Mouse (Mus musculus): ENCODE data around the gene Rapgef2.

The Rapgef2 gene

DNA sequence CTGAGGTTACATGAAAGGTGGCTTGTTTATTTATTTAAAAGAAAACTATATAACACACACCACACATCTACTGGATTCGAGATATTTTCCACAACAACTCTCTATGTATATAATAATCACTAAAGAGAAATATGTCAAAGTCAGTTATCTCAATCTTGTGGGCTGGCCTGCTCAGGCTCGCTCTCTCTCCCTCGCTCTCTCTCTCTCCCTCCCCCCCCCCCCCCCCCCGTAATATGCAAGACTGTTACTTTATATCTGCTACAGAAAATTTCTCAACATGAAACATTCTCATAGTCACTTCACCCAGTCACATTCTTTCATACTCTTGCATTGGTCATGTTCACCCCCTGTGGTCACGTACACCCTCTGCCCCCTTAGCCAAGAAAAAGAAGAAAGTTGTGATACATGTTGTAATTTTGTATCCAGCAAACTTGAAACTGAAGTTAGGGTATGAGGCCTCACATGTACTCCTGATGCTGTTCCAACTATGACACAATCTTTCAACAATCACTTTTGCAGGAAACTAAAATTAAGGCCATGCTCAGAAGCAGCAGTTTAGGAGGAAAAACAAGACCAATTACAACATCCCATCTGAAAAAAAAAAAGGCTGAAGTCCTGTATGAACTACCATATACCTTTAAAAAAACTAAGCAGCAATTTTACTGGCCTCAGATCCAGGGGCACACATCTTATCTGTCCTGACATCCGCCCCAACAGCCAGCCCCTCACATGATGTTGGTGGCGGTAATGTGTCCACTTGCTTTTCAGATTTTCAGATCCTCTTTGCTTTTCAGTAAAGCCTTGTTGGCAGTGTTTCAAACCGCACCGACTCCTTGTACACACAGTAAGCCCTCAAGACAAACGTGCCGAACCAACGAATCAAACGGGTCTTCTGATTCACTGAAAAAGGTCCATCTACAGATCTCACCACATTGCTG, 52.6 kb downstream of the Rapgef2 start:
- 66% methylated on average over 13 of the region's 13 CpGs for WGBS

DNA sequence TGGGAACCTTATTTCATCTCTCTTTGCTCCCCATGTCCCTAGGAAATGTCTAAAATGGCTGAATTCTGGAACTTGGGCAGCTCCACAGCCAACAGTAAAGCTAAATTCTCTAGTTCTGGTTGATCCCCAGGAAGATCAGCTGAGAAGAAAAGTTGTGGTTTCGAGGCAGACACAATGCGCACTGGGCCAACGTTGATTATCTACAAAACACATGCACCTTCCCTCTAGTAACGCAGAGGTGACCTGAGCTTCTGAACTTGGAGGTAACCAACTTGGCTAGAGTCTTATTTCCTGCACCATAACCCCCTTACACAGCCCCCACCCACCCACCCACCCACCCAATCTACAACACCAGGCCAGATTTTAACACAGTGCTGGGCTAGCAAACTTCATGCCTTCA, 55.6 kb downstream of the Rapgef2 start:
- WGBS = 98% methylated on average over 4 of the region's 4 CpGs

DNA sequence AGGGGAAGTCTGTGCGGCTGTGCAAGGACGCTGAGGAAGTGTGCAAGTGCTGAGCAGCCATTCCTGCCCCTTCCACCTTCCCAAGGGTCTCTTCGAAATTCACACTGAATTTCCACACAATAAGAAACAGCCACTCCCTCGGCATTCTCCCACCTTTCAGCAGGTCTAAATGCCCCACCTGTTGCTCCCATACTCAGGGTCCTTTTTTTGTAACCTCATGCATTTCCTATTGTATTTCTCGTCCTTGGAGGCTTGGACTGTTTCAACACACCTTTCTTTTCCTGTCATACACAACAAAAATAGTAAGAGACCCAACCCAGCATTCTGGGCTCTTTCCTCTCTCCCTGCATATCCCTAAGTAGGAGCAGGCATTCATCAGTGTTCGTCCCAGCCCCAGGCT, 56.8 kb downstream of the Rapgef2 start:
- WGBS = 65% methylated on average over 6 of the region's 6 CpGs

DNA sequence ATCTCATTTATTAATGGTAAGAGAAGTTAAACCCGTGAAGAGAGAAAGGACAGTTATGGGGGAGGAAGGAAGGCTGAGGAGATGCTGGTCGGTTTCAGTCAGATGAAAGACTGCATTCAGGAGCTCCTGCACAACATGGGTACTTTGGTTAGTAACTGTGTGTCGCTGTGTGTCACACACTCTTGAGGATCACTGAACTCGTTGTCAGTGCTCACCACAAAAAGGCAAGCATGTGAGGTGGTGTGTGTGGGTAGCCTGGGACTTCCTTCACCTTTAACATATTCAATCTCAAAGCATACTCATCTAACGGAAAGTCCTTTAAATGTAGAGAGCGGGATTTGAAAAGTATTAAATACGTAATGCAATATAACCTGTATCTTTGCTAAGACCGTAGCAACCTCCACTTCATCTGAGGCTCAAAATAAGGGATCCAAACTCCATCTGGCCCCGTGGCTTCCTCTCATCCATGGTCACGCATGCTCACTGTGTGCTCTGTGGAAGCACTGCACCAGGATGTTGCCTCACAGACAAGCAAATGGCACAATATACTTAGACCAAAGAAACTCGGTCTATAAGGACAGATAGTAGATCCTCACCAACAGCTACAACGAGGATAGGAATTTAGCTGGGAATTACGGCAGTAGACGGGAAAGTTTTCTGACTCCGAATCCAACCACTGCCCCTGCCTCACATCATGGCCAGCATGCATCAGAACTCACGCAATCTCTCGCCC, 58.8 kb downstream of the Rapgef2 start:
- 79% methylated on average over 17 of the region's 17 CpGs for WGBS

DNA sequence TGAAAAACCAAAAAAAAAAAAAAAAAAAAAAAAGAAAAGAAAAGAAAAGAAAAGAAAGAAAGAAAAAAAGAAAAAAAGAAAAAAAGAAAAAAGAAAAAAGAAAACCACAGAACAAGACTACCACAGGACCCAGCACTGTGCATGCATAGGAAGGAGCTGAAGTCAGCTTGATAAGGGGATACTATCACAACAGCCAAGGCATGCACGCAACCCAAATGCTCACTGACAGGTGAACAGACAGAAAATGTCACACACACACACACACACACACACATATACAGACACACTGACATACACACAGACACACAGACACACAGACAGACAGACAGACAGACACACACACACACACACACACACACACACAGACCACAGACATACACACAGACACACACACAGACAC, 59.5 kb downstream of the Rapgef2 start:
- 95% methylated on average over 1 of the region's 1 CpGs for WGBS

DNA sequence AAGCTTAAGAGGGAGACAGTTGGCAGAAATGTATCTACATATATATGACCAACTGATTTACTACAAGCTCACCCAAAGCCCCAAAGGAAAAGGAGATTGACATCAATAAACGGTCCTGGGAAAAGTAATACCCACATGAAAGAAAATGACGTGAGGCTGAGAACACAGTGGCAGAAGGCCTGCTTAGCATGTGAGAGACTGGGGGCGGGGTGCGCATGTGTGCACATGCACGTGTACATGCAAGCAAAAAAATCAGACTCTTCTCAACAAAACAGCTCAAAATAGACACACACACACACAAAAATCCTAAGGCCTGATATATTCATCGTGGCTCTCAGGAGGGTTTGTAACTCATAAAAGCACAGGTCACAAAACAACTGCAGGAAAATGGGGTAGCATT, 60.4 kb downstream of the Rapgef2 start:
- 60% methylated on average over 6 of the region's 6 CpGs for WGBS

DNA sequence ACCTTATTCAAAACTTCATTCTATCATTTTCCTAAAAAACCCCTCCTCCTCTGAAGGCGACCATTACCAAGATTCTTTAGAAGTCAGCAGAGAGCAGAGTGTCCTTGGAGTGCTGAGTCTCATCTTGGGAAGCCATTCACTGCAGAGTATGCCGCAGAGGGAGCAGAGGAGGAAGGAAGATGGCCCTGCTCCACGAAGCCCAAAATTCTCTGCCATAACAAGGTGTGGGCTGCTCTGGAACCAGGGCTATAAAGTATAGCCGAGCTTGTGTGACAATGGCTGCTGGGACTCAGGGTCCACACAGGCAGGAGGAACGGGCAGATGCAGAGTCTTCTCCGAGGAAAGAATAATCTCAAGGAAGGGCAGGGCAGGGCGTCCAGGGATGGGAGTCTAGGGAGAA, 62.0 kb downstream of the Rapgef2 start:
- 51% methylated on average over 7 of the region's 7 CpGs for WGBS

DNA sequence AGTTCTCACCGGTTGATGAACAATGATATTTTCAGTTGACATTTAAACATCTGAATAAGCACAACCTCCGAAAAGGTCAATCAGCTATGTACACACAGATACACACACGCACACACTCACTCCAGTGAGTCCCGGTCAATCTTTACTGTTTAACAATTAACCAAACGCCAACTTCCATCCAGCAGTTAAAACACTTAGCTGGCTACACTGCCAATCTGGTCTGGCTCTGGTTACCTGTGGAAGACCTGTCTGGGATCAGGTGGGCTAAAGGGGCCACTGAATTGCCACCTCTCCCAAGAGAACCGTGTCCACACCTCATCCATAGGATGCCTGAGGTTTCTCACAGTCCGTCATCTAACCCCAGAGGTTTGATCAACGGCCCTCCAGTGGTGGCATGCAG, 63.0 kb downstream of the Rapgef2 start:
- WGBS = 57% methylated on average over 8 of the region's 8 CpGs

DNA sequence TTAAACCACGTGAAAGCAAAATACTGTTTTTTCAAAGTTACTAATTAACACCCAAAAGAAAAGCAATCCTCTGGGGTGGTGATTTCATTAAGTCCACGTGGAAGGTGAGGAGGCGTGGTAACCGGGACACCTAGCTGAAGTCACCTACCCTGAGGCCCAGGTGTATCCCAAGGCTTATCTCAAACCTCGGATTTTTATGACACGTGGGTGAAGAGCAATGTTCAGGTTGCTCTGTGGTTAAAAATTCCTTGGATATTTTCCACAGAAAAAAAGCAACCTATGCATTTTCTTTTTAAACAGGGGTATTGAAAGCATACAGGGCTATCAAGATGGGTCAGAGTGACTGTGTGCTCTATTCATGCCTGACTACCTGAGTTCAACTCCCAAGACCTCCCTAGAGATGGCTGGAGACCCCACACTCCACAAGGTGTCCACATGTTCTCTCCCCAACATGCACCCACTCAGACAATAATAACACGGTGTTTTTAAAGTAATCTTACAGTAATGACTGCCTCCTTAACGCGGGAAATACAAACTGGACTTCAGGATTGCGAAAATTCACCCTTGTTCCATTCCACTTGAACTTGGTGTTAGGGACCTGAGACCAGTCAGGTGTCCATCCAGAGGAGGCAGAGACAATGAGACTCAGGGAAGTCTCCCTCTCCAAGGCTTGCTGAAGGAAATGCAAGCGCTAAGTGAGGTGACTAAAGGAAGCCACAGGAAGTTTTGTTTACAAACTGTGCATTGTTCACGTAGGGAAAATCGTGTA, 63.9 kb downstream of the Rapgef2 start:
- 50% methylated on average over 13 of the region's 13 CpGs for WGBS

DNA sequence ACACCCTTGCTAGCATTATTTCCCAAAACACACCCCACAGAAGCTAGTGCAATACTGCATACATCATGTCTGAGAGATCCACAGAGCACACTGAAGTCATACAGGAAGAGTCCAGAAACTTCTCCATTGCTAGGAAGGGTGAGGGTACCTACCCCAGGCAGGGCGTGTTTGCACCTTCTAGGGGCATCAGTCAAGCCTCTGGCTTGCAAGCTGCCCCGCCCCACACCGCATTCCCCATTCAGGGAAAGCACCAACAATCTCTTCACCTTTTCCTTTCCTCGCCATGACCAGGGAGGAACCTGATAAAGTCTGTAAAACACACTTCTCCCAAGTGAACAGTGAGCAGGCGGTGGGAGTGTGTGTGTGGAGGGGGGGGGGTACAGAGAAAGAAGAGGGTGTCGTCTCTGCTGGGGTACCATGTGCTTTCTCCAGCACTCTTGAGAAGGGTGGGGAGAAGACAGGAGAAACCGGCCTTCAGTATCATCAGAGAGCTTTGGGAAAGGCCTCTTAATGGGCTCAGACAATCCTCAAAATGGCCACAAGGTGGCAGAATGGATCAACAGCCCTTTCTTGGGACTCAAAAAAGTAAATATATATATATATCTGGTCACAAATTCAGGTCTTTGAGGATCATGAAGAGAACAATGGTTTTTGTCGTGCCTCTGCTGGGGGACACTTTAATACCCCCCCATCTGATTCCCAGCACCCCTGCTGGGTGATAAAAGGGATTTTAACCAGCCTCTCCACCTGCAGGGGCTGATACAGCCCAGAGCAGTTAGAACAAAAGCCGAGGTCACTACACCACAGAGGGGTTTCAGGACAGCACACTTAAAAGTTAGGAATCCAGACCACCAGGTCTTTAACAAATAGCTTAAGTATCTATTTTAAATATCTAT, 64.8 kb downstream of the Rapgef2 start:
- 42% methylated on average over 9 of the region's 9 CpGs for WGBS

DNA sequence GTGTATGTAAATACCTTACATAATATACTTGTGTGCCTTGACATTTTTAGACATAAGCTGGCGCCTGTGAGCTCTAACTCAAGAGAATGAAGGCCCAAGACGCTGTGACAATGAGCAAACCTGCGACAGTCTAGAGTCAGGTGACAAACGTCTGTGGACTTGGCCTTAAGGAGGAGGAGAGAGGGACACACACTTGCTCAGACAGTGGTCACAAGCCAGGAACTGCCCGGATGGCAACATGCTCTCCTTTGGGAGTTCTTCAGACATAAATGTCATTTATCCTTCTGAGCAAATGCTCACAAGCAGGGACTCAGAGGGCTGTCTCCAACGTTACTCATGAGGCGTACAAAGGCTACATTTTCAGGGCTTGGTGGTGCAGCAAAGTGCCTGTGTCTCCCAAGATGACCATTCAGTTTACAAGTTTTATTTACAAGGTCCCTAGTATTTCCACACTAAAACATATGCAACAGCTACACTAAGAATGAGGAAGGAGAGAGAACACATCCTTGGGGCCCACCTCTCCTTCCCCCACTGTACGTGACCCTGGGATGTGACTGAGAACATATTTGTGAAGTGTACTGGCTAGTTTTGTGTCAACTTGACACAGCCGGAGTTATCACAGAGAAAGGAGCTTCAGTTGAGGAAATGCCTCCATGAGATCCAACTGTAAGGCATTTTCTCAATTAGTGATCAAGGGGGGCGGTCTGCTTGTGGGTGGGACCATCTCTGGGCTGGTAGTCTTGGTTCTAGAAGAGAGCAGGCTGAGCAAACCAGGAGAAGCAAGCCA, 67.0 kb downstream of the Rapgef2 start:
- WGBS = 44% methylated on average over 10 of the region's 10 CpGs

DNA sequence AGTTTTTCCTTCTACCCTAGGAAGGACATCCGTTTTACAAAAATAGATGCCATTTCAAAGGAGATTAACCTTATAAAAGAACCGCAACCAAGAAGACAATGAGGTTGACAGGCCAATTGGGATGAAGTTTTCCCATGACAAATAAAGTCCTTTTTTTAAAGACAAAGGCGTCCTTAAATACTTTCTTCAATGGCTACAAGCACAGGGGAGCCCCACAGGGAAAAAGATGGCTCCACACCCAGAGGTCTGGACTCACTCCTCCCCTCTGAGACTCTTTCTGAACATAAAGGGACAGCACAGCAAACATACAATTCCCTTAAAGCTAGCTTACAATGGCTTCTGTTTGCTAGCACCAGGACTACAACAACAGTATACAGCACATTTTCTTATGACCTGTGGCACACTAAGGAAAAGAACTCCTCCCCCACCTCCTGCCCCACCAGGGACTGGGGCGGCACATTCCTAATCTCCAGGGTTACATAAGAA, 67.7 kb downstream of the Rapgef2 start:
- WGBS = 49% methylated on average over 4 of the region's 4 CpGs

DNA sequence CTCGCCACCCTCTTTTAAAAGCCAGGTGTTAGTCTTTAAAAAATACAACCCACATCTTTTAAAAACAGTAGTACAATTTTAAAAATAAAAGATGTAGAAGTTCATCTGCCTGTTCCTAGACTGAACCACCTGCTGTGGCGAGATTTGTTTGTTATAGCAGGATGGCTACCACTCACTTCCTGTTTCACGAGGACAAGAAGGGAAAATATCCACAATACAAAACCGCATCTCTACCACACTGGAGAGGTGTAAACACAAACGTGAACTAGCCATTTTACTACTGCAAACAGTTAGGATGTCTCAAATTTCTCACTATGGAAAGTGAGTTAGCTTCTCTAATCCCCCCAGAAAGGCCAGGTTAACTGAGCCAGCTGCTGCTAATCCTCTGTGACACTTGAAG, 76.1 kb downstream of the Rapgef2 start:
- 38% methylated on average over 5 of the region's 5 CpGs for WGBS

DNA sequence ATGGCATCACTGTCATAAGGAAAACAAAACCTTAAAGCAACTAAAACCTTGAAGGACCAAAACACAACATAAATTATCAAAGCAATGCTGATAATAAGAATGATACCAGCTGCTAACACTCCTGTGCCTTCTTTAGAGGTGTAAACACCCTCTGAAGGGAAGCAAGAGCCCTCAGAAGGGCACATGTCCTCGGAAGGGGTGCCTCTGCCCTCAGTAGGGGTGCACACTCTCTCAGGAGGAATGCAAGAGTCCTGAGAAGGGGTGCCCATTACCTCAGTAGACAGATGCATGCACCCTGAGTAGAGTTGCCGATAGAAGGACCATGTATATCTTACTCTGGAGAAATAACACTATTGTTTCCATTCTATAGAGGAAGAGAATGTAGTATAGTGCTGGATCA, 79.1 kb downstream of the Rapgef2 start:
- 85% methylated on average over 2 of the region's 2 CpGs for WGBS

DNA sequence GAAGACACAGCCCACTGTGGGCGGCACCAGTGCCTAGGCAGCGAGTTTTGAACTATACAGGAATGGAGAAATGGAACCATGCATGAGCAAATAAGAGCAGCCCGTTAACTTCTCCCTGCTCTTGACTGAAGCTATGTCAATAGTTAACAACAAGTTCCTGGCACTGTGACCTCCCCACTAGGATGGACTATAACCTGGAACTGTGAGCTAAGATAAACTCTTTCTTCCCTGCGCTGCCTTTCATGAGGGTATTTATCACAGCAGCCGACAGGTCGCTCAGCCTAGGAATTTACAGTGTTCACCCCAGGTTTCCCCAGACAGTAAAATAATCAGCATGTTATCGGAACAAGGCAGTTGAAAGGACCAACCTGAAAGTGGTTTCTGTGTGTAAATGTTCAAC, 79.8 kb downstream of the Rapgef2 start:
- 95% methylated on average over 7 of the region's 7 CpGs for WGBS

DNA sequence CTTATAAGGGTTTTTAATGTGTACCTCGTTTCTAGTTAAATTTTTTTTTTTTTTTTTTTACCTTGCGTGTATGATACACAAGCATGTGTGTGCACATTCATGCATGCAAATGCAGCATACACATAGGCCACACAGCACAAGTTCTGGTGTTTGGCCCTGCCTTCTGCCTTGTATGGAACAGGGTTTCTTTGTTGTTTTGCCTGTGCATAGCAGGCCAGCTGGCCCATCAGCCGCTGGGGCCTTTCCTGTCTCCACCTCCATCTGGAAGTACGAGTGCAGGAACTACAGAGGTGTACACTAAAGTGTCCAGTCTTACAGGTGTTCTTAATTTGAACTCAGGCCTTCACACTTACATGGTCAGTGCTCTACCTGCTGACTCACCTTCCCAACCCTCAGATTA, 80.3 kb downstream of the Rapgef2 start:
- 60% methylated on average over 4 of the region's 4 CpGs for WGBS

DNA sequence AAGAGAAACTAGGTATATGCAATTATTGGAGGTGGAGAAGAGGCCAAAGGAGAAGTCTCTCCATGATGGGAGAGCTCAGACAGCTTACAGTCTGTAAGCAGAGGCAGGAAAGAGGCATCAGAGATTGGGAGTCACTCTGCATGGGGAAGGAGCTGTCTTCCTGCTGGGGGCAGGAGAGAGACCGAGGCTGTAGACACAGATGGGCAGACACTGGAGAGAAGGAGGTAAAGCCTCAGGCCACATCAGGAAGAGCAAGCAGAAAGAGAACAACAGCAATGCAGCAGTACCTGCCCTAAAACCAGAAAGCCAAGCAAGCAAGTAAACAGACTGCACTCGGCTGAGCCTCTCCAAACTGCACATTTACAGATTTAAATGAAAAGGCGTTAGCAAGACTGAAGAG, 81.2 kb downstream of the Rapgef2 start:
- WGBS = 16% methylated on average over 3 of the region's 3 CpGs

DNA sequence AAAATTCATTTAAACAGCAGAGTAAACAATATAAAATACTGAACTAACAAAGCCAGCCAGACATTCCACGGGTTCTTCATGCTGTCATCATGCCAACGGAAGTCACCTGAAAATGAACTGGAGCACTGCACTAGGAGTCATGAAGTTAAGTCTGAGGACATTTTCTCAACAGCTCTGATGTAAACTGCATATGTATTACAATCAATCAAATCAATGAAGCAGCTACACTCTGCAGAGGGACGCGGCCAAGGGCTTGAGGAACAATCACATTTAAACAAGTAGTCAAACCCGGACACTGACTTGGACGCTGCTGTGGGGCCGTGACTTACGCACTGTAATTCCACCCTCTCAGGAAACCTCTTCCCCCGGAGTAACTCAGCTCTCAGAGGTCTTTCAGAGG, 82.1 kb downstream of the Rapgef2 start:
- 85% methylated on average over 9 of the region's 9 CpGs for WGBS

DNA sequence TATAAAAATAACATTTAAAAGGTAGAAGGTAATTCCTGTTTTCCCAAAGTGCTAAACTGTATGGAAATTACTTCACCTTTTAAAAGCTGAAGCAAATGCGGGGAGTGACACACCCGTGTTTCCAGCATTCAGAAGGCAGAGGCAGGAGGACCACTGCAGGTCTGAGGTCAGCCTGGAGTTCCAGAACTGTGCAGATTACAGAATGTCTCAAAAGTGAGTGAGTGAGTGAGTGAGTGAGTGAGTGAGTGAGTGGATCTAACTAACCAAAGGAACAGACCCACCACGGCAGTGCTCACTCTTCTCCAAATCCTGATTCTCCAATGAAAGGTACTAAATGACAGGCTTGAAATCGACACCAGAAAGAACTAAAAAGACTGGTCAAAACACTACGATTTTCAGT, 82.5 kb downstream of the Rapgef2 start:
- 85% methylated on average over 5 of the region's 5 CpGs for WGBS

DNA sequence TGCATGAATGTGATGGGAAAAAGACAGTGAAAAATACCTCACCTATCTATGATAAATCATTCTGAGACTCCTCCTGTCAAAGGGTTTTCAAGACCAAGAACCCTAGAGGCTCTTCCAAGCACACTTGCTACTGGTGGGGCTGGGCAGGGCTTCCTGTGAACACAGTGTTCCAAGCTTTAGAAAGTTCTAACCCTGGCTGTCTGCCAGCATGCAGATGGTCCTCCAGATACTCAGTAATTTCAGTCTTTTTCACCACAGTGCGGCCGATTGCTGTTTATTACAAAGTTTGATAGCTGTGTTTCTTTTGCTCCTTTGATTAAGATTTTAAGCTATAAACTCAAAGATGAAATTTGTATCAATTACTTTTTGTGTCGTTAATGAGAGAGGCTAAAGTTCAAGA, 83.1 kb downstream of the Rapgef2 start:
- WGBS = 26% methylated on average over 3 of the region's 3 CpGs

All from cerebral cortex, adult 2 months (tissue).